Mouse (Mus musculus): ENCODE results near the gene Tspan15. TPM values are rescaled to one million over a fixed set of nuclear protein-coding genes. Genes with fewer than 3 reads are reported as not detected.
A peak's percentile ranks its signal among the peaks of the same experiment; 100 is the strongest.

The Tspan15 gene
- polyA plus RNA-seq, 1 experiment: 504 TPM

GRCm38 (mm10) chr10:62231395-62231732 lies 313 bp upstream of the Tspan15 start:
- peak overlapping the region; percentile 17; the same call in 1 of the 2 replicates for H3K27ac ChIP-seq (ENCODE audit: insufficient read depth, low read depth, low read length)
- WGBS: 3% methylated on average over 13 of the region's 13 CpGs
- H3K4me3 ChIP-seq (ENCODE audit: low read depth, low read length): peak overlapping the region; percentile 90
- H3K27me3 ChIP-seq (ENCODE audit: control insufficient read depth, insufficient read depth, low read length): no peaks in the 10 kb centered on the region
- H3K4me1 ChIP-seq (ENCODE audit: control insufficient read depth, insufficient read depth, insufficient read length, low read length): peaks cover 16% of the 10 kb centered on the region
- H3K36me3 ChIP-seq (ENCODE audit: control insufficient read depth, insufficient read depth, low read length): no peaks in the 10 kb centered on the region
- TF ChIP-seq CTCF (IDR thresholded peaks at IDR 0.05; ENCODE audit: extremely low read depth, insufficient read length, insufficient replicate concordance, low read depth, low read length): no peak
- no peak for TF ChIP-seq POLR2A (IDR thresholded peaks at IDR 0.05; ENCODE audit: low read depth, low read length)

- Histone ChIP-seq H3K36me3 (ENCODE audit: control insufficient read depth, insufficient read depth, low read length) (no peaks in the 10 kb centered on the region), H3K27me3 (ENCODE audit: control insufficient read depth, insufficient read depth, low read length) (no peaks in the 10 kb centered on the region), H3K27ac (ENCODE audit: insufficient read depth, low read depth, low read length) (peak overlapping the region; percentile 29; the same call in 1 of the 2 replicates), H3K4me1 (ENCODE audit: control insufficient read depth, insufficient read depth, insufficient read length, low read length) (peaks cover 30% of the 10 kb centered on the region), H3K4me3 (ENCODE audit: low read depth, low read length) (peak overlapping the region; percentile 49)
- TF ChIP-seq POLR2A (IDR thresholded peaks at IDR 0.05; ENCODE audit: low read depth, low read length): no peak; the same call in 1 of the 2 replicates
- no peak for TF ChIP-seq CTCF (IDR thresholded peaks at IDR 0.05; ENCODE audit: extremely low read depth, insufficient read length, insufficient replicate concordance, low read depth, low read length)
- WGBS: 28% methylated on average over 6 of the region's 6 CpGs
Observed at GRCm38 (mm10) chr10:62228126-62228525, 2.9 kb downstream of the Tspan15 start.

- Histone ChIP-seq H3K27me3 (ENCODE audit: control insufficient read depth, insufficient read depth, low read length) (no peaks in the 10 kb centered on the region), H3K4me3 (ENCODE audit: low read depth, low read length) (no peak overlapping the region), H3K4me1 (ENCODE audit: control insufficient read depth, insufficient read depth, insufficient read length, low read length) (peaks cover 25% of the 10 kb centered on the region), H3K27ac (ENCODE audit: insufficient read depth, low read depth, low read length) (no peak overlapping the region), H3K36me3 (ENCODE audit: control insufficient read depth, insufficient read depth, low read length) (no peaks in the 10 kb centered on the region)
- 80% methylated on average over 7 of the region's 7 CpGs for WGBS
- TF ChIP-seq CTCF (IDR thresholded peaks at IDR 0.05; ENCODE audit: extremely low read depth, insufficient read length, insufficient replicate concordance, low read depth, low read length) (no peak), POLR2A (IDR thresholded peaks at IDR 0.05; ENCODE audit: low read depth, low read length) (no peak)
Observed at GRCm38 (mm10) chr10:62225839-62226238, 5.2 kb downstream of the Tspan15 start.

GRCm38 (mm10) chr10:62224231-62224630 lies 6.8 kb downstream of the Tspan15 start:
- H3K4me1 ChIP-seq (ENCODE audit: control insufficient read depth, insufficient read depth, insufficient read length, low read length): peaks cover 40% of the 10 kb centered on the region
- H3K27ac ChIP-seq (ENCODE audit: insufficient read depth, low read depth, low read length): 0 out of 2 replicates have a peak overlapping the region, but pooled peaks have one; percentile 20
- no peaks in the 10 kb centered on the region for H3K27me3 ChIP-seq (ENCODE audit: control insufficient read depth, insufficient read depth, low read length)
- 47% methylated on average over 6 of the region's 6 CpGs for WGBS
- no peak overlapping the region for H3K4me3 ChIP-seq (ENCODE audit: low read depth, low read length)
- TF ChIP-seq CTCF (IDR thresholded peaks at IDR 0.05; ENCODE audit: extremely low read depth, insufficient read length, insufficient replicate concordance, low read depth, low read length): no peak
- TF ChIP-seq POLR2A (IDR thresholded peaks at IDR 0.05; ENCODE audit: low read depth, low read length): no peak
- no peaks in the 10 kb centered on the region for H3K36me3 ChIP-seq (ENCODE audit: control insufficient read depth, insufficient read depth, low read length)

- TF ChIP-seq CTCF (IDR thresholded peaks at IDR 0.05; ENCODE audit: extremely low read depth, insufficient read length, insufficient replicate concordance, low read depth, low read length) (no peak), POLR2A (IDR thresholded peaks at IDR 0.05; ENCODE audit: low read depth, low read length) (peak; percentile 43; the same call in 1 of the 2 replicates)
Observed at GRCm38 (mm10) chr10:62222777-62223176, 8.3 kb downstream of the Tspan15 start.

GRCm38 (mm10) chr10:62221647-62222046 lies 9.4 kb downstream of the Tspan15 start:
- no peaks in the 10 kb centered on the region for H3K27me3 ChIP-seq (ENCODE audit: control insufficient read depth, insufficient read depth, low read length)
- peaks cover 49% of the 10 kb centered on the region for H3K4me1 ChIP-seq (ENCODE audit: control insufficient read depth, insufficient read depth, insufficient read length, low read length)
- H3K36me3 ChIP-seq (ENCODE audit: control insufficient read depth, insufficient read depth, low read length): 0 out of 2 replicates have a peak, but pooled peaks cover 2% of the 10 kb centered on the region
- peak overlapping the region; percentile 17; the same call in 1 of the 2 replicates for H3K4me3 ChIP-seq (ENCODE audit: low read depth, low read length)
- WGBS: 20% methylated on average over 2 of the region's 2 CpGs
- no peak; the same call in 1 of the 2 replicates for TF ChIP-seq POLR2A (IDR thresholded peaks at IDR 0.05; ENCODE audit: low read depth, low read length)
- TF ChIP-seq CTCF (IDR thresholded peaks at IDR 0.05; ENCODE audit: extremely low read depth, insufficient read length, insufficient replicate concordance, low read depth, low read length): no peak
- H3K27ac ChIP-seq (ENCODE audit: insufficient read depth, low read depth, low read length): peak overlapping the region; percentile 99

More at GRCm38 (mm10) chr10:62222777-62223176, 8.3 kb downstream of the Tspan15 start:
- Histone ChIP-seq H3K27ac (ENCODE audit: insufficient read depth, low read depth, low read length) (peak overlapping the region; percentile 99), H3K36me3 (ENCODE audit: control insufficient read depth, insufficient read depth, low read length) (no peaks in the 10 kb centered on the region), H3K4me3 (ENCODE audit: low read depth, low read length) (peak overlapping the region; percentile 35), H3K27me3 (ENCODE audit: control insufficient read depth, insufficient read depth, low read length) (no peaks in the 10 kb centered on the region), H3K4me1 (ENCODE audit: control insufficient read depth, insufficient read depth, insufficient read length, low read length) (peaks cover 42% of the 10 kb centered on the region)
- WGBS: 29% methylated on average over 17 of the region's 17 CpGs

GRCm38 (mm10) chr10:62220732-62221514 lies 10.1 kb downstream of the Tspan15 start:
- no peak for TF ChIP-seq POLR2A (IDR thresholded peaks at IDR 0.05; ENCODE audit: low read depth, low read length)
- TF ChIP-seq CTCF (IDR thresholded peaks at IDR 0.05; ENCODE audit: extremely low read depth, insufficient read length, insufficient replicate concordance, low read depth, low read length): no peak
- 0 out of 2 replicates have a peak, but pooled peaks cover 2% of the 10 kb centered on the region for H3K36me3 ChIP-seq (ENCODE audit: control insufficient read depth, insufficient read depth, low read length)
- peaks cover 52% of the 10 kb centered on the region for H3K4me1 ChIP-seq (ENCODE audit: control insufficient read depth, insufficient read depth, insufficient read length, low read length)
- WGBS: 24% methylated on average over 8 of the region's 8 CpGs
- H3K4me3 ChIP-seq (ENCODE audit: low read depth, low read length): peak overlapping the region; percentile 25; the same call in 1 of the 2 replicates
- H3K27ac ChIP-seq (ENCODE audit: insufficient read depth, low read depth, low read length): peak overlapping the region; percentile 99
- H3K27me3 ChIP-seq (ENCODE audit: control insufficient read depth, insufficient read depth, low read length): no peaks in the 10 kb centered on the region

All from small intestine, adult 2 months (tissue).